8 mouse cellular contexts compared by ENCODE assay signal in the genomic region with DNA sequence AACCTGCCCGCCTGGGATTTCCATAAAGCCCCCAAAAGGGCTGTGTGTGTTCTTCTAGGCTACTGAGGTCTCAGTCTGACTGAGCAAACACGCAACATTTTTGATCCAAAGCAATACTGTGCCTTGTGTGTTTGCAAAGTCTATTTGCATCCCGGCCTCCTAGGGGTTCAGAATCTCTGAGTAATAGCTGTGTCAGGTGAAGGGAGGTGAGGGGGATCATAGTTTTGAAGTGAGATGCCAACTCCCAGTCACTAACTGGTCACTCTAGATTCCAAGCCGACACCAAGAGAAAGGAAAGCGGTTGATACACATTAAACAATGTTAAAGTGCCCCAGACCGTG. TPM values are rescaled to one million over a fixed set of nuclear protein-coding genes. Genes with fewer than 3 reads are reported as not detected.
DNase-seq lines count a peak whose midpoint lies in the region; ATAC-seq and TF ChIP-seq lines count a peak whose summit lies in the region.

No protein-coding gene starts in this region.

- DNase-seq in heart, postnatal 14 days, result no peak
- no peak for DNase-seq in forebrain, postnatal 0 days
- peak; percentile 11 for DNase-seq in lung, postnatal 25 days (ENCODE audit: low spot score)
- no peak for DNase-seq in left cerebral cortex, postnatal 25 days (ENCODE audit: low spot score in 2 of 2)
- no peak for DNase-seq in cerebellum, adult 9-11 months
- no peak for DNase-seq in cerebellum, postnatal 36 days

- H3K9me3 ChIP-seq in heart, embryonic 12.5 days (replicated peaks), result no peaks in the 10 kb centered on the region
- H3K9me3 ChIP-seq in ES-Bruce4 (replicated peaks; ENCODE audit: control insufficient read depth, insufficient read depth, low read length, poor library complexity, severe bottlenecking), result peaks cover 4% of the 10 kb centered on the region; the same call in 1 of the 2 replicates
- no peaks in the 10 kb centered on the region for H3K9me3 ChIP-seq in forebrain, postnatal 0 days (ENCODE audit: low read length)

- WGBS in heart, embryonic 12.5 days, result 25% methylated on average over 6 of the region's 6 CpGs
- WGBS in forebrain, postnatal 0 days, result 16% methylated on average over 6 of the region's 6 CpGs

- no peaks in the 10 kb centered on the region for H3K27me3 ChIP-seq in heart, embryonic 12.5 days (replicated peaks)
- H3K27me3 ChIP-seq in ES-Bruce4 (ENCODE audit: control insufficient read depth, insufficient read depth, low read length, poor library complexity, severe bottlenecking), result peaks cover 5% of the 10 kb centered on the region
- H3K27me3 ChIP-seq in forebrain, postnatal 0 days (ENCODE audit: insufficient read depth, low read length), result no peaks in the 10 kb centered on the region

- peak overlapping the region; percentile 89 for H3K4me2 ChIP-seq in heart, embryonic 12.5 days
- peak overlapping the region; percentile 72 for H3K4me2 ChIP-seq in forebrain, postnatal 0 days (ENCODE audit: low read depth)

- H3K4me3 ChIP-seq in heart, embryonic 12.5 days, result peak overlapping the region; percentile 82
- H3K4me3 ChIP-seq in ES-Bruce4 (ENCODE audit: low read depth, low read length), result peak overlapping the region; percentile 78
- peak overlapping the region; percentile 70 for H3K4me3 ChIP-seq in forebrain, postnatal 0 days (ENCODE audit: low read depth, low read length)

- H3K4me1 ChIP-seq in heart, embryonic 12.5 days (replicated peaks), result peaks cover 21% of the 10 kb centered on the region
- no peaks in the 10 kb centered on the region for H3K4me1 ChIP-seq in ES-Bruce4 (ENCODE audit: control insufficient read depth, insufficient read depth, low read length)
- H3K4me1 ChIP-seq in forebrain, postnatal 0 days (ENCODE audit: insufficient read depth), result peaks cover 25% of the 10 kb centered on the region

- H3K36me3 ChIP-seq in heart, embryonic 12.5 days, result no peaks in the 10 kb centered on the region
- no peaks in the 10 kb centered on the region for H3K36me3 ChIP-seq in ES-Bruce4 (ENCODE audit: control insufficient read depth, insufficient read depth, low read length, poor library complexity, severe bottlenecking)
- H3K36me3 ChIP-seq in forebrain, postnatal 0 days (ENCODE audit: insufficient read depth), result no peaks in the 10 kb centered on the region

- no peak for TF ChIP-seq CTCF in ES-Bruce4 (IDR thresholded peaks at IDR 0.05; ENCODE audit: low read depth, low read length)
- TF ChIP-seq CTCF in forebrain, postnatal 0 days (IDR thresholded peaks at IDR 0.05; ENCODE audit: low read depth), result no peak

- 0 out of 2 replicates have a peak, but pooled peaks have one; percentile 1 for ATAC-seq in heart, embryonic 12.5 days (ENCODE audit: insufficient number of reproducible peaks, low FRiP score)
- no peak for ATAC-seq in forebrain, postnatal 0 days

- TF ChIP-seq POLR2A in ES-Bruce4 (IDR thresholded peaks at IDR 0.05; ENCODE audit: insufficient read depth, low read length), result no peak

- TF ChIP-seq EP300 in ES-Bruce4 (IDR thresholded peaks at IDR 0.05; ENCODE audit: insufficient read depth, low read depth, low read length), result no peak

- H3K27ac ChIP-seq in heart, embryonic 12.5 days (ENCODE audit: poor library complexity, severe bottlenecking), result peak overlapping the region; percentile 96
- H3K27ac ChIP-seq in ES-Bruce4 (ENCODE audit: insufficient read depth, low read length), result no peak overlapping the region
- H3K27ac ChIP-seq in forebrain, postnatal 0 days (ENCODE audit: low read depth, low read length), result peak overlapping the region; percentile 96

- intact Hi-C loops in heart, postnatal 14 days (cut with DNase I), result loop anchor here (5.0 kb wide), 3 partner anchors 51 to 309 kb away; partner anchors contain the start of gene Fjx1
- intact Hi-C loops in left cerebral cortex, postnatal 25 days (cut with DNase I), result loop anchor here (5.0 kb wide), 1 partner anchor 494 kb away; no protein-coding TSS in a partner anchor

- H3K9ac ChIP-seq in heart, embryonic 12.5 days, result peak overlapping the region; percentile 83
- H3K9ac ChIP-seq in ES-Bruce4 (ENCODE audit: low read depth, poor library complexity, severe bottlenecking), result peak overlapping the region; percentile 54; the same call in 1 of the 2 replicates
- H3K9ac ChIP-seq in forebrain, postnatal 0 days, result peak overlapping the region; percentile 80

RNA-seq across cellular contexts. Expression of gene Trim44, which starts 6.3 kb away (rescaled TPM):
- 39.5 and 42.8 TPM in 2 replicates for polyA plus RNA-seq in heart, embryonic 12.5 days (2016; fragmentation: Nextera tagmentation; extraction: Ambion mirVana)
- total RNA-seq in heart, postnatal 14 days (2021), result 10 to 100 TPM; 30.0 to 31.3 TPM
- 53.9 and 56.5 TPM in 2 replicates for polyA plus RNA-seq in ES-Bruce4 (2011; ENCODE audit: insufficient read depth, insufficient read length, low read depth, missing spikeins)
- 94.8 and 116 TPM in 2 replicates for total RNA-seq in forebrain, postnatal 0 days (2014; rRNA removed)
- 24.4 and 41.2 TPM in 2 replicates for polyA plus RNA-seq in forebrain, postnatal 0 days (2015; fragmentation: Nextera tagmentation; extraction: Ambion mirVana)
- 100 to 1,000 TPM; 176 to 181 TPM for total RNA-seq in left cerebral cortex, postnatal 25 days (2021)

RNA-seq across cellular contexts. Expression of gene Fjx1, which starts 51.0 kb away (rescaled TPM):
- polyA plus RNA-seq in heart, embryonic 12.5 days (2016; fragmentation: Nextera tagmentation; extraction: Ambion mirVana), result 4.3 TPM in 2 replicates
- total RNA-seq in heart, postnatal 14 days (2021), result 1 to 10 TPM in 1 of 2 experiments, under 1 TPM in 1; 0.98 to 1.1 TPM
- polyA plus RNA-seq in ES-Bruce4 (2011; ENCODE audit: insufficient read depth, insufficient read length, low read depth, missing spikeins), result 1.9 and 2.7 TPM in 2 replicates
- total RNA-seq in forebrain, postnatal 0 days (2014; rRNA removed), result 81.8 and 86.6 TPM in 2 replicates
- polyA plus RNA-seq in forebrain, postnatal 0 days (2015; fragmentation: Nextera tagmentation; extraction: Ambion mirVana), result 38.2 and 38.9 TPM in 2 replicates
- 10 to 100 TPM; 68.4 to 83.1 TPM for total RNA-seq in left cerebral cortex, postnatal 25 days (2021)

Comparison
In these comparisons a context has a peak if more than half of its experiments do, and no peak if none do; other contexts are left out.
1. RNA of gene Fjx1, which starts 51.0 kb away (total RNA-seq): 81.8 to 86.6 TPM in forebrain, postnatal 0 days and 68.4 to 83.1 TPM in left cerebral cortex, postnatal 25 days; 0.98 to 1.1 TPM in heart, postnatal 14 days; every median in the first group is over 10 times any median in the second.
2. Peak in every context shown above with its lines, with median percentiles within 50 percentile points of each other: H3K4me3 ChIP-seq and H3K9ac ChIP-seq.